Mouse (Mus musculus): ENCODE results near the gene Olfr1490.
"Not testable (repeated sequence)": the region's sequence is repeated elsewhere in the genome, so short reads cannot be mapped to it uniquely, and the experiment has no call there.

Olfr1490 gene

GRCm38 (mm10) chr19:13650791-13651190 lies at the start of gene Olfr1490:
Gene Olfr1490, plus strand, starts transcription at chr19:13651091.
- no peak for DNase-seq

- DNase-seq: not testable (repeated sequence)
These were observed 33.8 kb upstream of the Olfr1490 start, which contains the start of gene Olfr1487 for GRCm38 (mm10) chr19:13617075-13617474. Gene Olfr1487, plus strand, starts transcription at chr19:13617375.

DNA sequence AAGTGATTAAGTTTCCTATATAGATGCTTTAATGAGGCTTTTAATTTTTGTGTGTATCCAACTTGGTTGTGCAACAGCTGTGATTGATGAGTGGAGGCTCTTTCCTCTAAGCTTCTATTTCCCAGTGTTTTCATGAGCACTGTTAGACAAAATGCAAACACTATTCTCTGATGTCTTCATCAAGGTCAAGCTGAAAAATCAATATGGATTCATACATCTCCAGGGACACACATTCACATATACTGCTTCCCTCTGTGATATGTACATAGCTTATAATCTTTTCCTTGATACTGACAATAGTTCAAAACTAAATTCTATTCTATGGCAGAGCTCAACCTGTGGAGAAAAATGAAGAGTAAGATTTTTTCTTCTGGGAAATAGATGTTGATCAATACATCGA lies 19.6 kb upstream of the Olfr1490 start, which contains the start of gene Olfr1489:
Olfr1489 (plus strand) TSS at position 301 of the 400 bp plus-strand sequence.
- DNase-seq: no peak

GRCm38 (mm10) chr19:13696968-13697367 lies 46.1 kb downstream of the Olfr1490 start, which contains the start of gene Olfr1491:
Gene Olfr1491, plus strand, starts transcription at chr19:13697268.
- DNase-seq: no peak

All from kidney, adult 9 months (tissue).